ENCODE assay signal across 8 mouse cellular contexts in the genomic region with DNA sequence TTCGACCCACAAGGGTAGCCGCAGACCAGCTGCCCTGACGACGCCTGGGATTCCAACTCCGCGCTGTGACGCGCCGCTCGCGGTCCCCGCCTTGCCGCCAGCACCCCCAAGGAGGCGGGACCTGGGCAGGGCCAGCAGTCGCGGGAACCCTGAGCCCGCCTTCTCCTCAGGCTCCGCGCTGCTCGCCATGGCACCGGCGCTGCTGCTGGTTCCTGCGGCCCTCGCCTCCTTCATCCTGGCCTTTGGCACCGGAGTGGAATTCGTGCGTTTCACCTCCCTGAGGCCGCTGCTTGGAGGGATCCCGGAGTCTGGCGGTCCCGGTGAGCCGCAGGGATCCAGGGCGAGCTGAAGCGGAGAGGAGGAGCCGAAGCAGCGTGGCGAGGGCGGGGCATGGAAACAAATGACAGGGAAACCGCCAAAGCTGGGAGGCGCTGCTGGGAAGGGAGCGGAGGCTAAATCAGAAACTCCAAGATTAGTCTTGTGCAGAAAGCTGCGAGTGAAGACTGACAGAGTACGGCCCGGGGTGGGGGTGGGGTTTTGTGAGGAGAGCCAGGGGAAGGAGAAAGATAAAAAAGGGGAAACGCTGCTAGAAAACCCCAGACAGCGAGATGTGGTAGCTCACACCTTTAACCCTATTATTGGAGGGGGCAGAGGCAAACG. TPM values are rescaled to one million over a fixed set of nuclear protein-coding genes. Genes with fewer than 3 reads are reported as not detected.
A peak's percentile ranks its signal among the peaks of the same experiment; 100 is the strongest.
DNase-seq lines count a peak whose midpoint lies in the region; ATAC-seq and TF ChIP-seq lines count a peak whose summit lies in the region.

A gene (plus strand): TSS at position 121 of the 660 bp plus-strand sequence.

- H3K4me2 ChIP-seq in forebrain, embryonic 15.5 days (replicated peaks): peak within 1 kb of the TSS; percentile 64
- peak within 1 kb of the TSS; percentile 62 for H3K4me2 ChIP-seq in lung, postnatal 0 days (replicated peaks; ENCODE audit: low read depth, low read length)

- WGBS in forebrain, embryonic 15.5 days: under 1% methylated on average over 47 of the region's 47 CpGs
- WGBS in lung, postnatal 0 days: under 1% methylated on average over 47 of the region's 47 CpGs

- DNase-seq in G1E (ENCODE audit: low spot score): peak; percentile 79
- DNase-seq in cerebellum, adult 11-12 months: peak; percentile 87
- DNase-seq in heart, postnatal 25 days (ENCODE audit: low spot score): peak; percentile 88
- DNase-seq in layer of hippocampus, adult 2 months (ENCODE audit: low spot score in 2 of 2): peak; percentile 82 to 88
- DNase-seq in lung, postnatal 0 days (ENCODE audit: low spot score): peak; percentile 97
- peak; percentile 88 for DNase-seq in ovary, postnatal 10 days (ENCODE audit: low spot score)
- DNase-seq in thymus, postnatal 10 days (ENCODE audit: low spot score in 2 of 2): peak; percentile 71 to 75

- peak; percentile 69 for ATAC-seq in G1E (ENCODE audit: extremely low read depth, insufficient number of reproducible peaks, low FRiP score, poor library complexity, severe bottlenecking)
- ATAC-seq in forebrain, embryonic 15.5 days (replicated peaks): peak; percentile 95
- ATAC-seq in lung, postnatal 0 days: peak; percentile 92

- H3K27ac ChIP-seq in forebrain, embryonic 15.5 days (replicated peaks): peak within 1 kb of the TSS; percentile 94
- H3K27ac ChIP-seq in layer of hippocampus, adult 2 months: peak within 1 kb of the TSS; percentile 79
- H3K27ac ChIP-seq in lung, postnatal 0 days (ENCODE audit: low read length): peak within 1 kb of the TSS; percentile 87

- H3K4me1 ChIP-seq in G1E (ENCODE audit: insufficient read depth, low read depth, low read length): peaks cover 78% of the 10 kb centered on the region
- peaks cover 27% of the 10 kb centered on the region for H3K4me1 ChIP-seq in forebrain, embryonic 15.5 days
- H3K4me1 ChIP-seq in lung, postnatal 0 days (ENCODE audit: insufficient read depth, low read depth, low read length): peaks cover 9% of the 10 kb centered on the region; the same call in 1 of the 2 replicates

- intact Hi-C loops in heart, postnatal 25 days (cut with DNase I): loop anchor here (2.0 kb wide), 1 partner anchor 19 kb away; no protein-coding TSS in a partner anchor

- TF ChIP-seq CTCF in G1E (IDR thresholded peaks at IDR 0.05; ENCODE audit: low read depth, low read length): no peak
- peak; percentile 59 for TF ChIP-seq CTCF in layer of hippocampus, adult 2 months (conservative IDR thresholded peaks at IDR 0.05)
- TF ChIP-seq CTCF in lung, postnatal 0 days (IDR thresholded peaks at IDR 0.05): peak; percentile 73

- peak within 1 kb of the TSS; percentile 64 for H3K9ac ChIP-seq in forebrain, embryonic 15.5 days (replicated peaks)
- H3K9ac ChIP-seq in lung, postnatal 0 days (replicated peaks; ENCODE audit: low read depth): peak within 1 kb of the TSS; percentile 50; the same call in 1 of the 2 replicates

- TF ChIP-seq EP300 in lung, postnatal 0 days (IDR thresholded peaks at IDR 0.05): no peak

- peaks cover 6% of the 10 kb centered on the region; the same call in 1 of the 2 replicates for H3K27me3 ChIP-seq in G1E (ENCODE audit: insufficient read depth, low read length)
- no peaks in the 10 kb centered on the region for H3K27me3 ChIP-seq in forebrain, embryonic 15.5 days
- H3K27me3 ChIP-seq in lung, postnatal 0 days (replicated peaks; ENCODE audit: insufficient read depth, low read length): no peaks in the 10 kb centered on the region

- peaks cover 54% of the 10 kb centered on the region for H3K36me3 ChIP-seq in G1E (replicated peaks)
- H3K36me3 ChIP-seq in forebrain, embryonic 15.5 days: peaks cover 15% of the 10 kb centered on the region
- no peaks in the 10 kb centered on the region for H3K36me3 ChIP-seq in lung, postnatal 0 days (ENCODE audit: insufficient read depth, low read length)

- no peaks in the 10 kb centered on the region for H3K9me3 ChIP-seq in G1E (replicated peaks)
- no peaks in the 10 kb centered on the region for H3K9me3 ChIP-seq in forebrain, embryonic 15.5 days
- H3K9me3 ChIP-seq in lung, postnatal 0 days (ENCODE audit: low read length): no peaks in the 10 kb centered on the region

- peak within 1 kb of the TSS; percentile 87 for H3K4me3 ChIP-seq in G1E (ENCODE audit: low read depth, low read length)
- peak within 1 kb of the TSS; percentile 66 for H3K4me3 ChIP-seq in forebrain, embryonic 15.5 days
- peak within 1 kb of the TSS; percentile 70 for H3K4me3 ChIP-seq in layer of hippocampus, adult 2 months
- H3K4me3 ChIP-seq in lung, postnatal 0 days (ENCODE audit: low read depth, low read length): peak within 1 kb of the TSS; percentile 74

RNA-seq across cellular contexts. Expression of the gene that starts here (rescaled TPM):
- 39.9 and 59.9 TPM in 2 replicates for total RNA-seq in G1E (2014; fragmentation: Nextera tagmentation)
- total RNA-seq in G1E (2017): 51.0 and 53.3 TPM in 2 replicates
- 23.4 and 33.1 TPM in 2 replicates for polyA plus RNA-seq in G1E (2012)
- polyA plus RNA-seq in forebrain, embryonic 15.5 days (2015; fragmentation: Nextera tagmentation; extraction: Ambion mirVana): 24.5 and 28.3 TPM in 2 replicates
- 1 to 10 TPM; 2.3 to 2.8 TPM for total RNA-seq in heart, postnatal 25 days (2021)
- 1 to 10 TPM; 1.7 to 1.8 TPM for total RNA-seq in layer of hippocampus, adult 2 months (2021)
- polyA plus RNA-seq in lung, postnatal 0 days (2015; fragmentation: Nextera tagmentation; extraction: Ambion mirVana): 21.4 and 22.9 TPM in 2 replicates

Comparison
In these comparisons a context has a peak if more than half of its experiments do, and no peak if none do; other contexts are left out.
1. Peak in every context shown above with its lines: DNase-seq, ATAC-seq, H3K4me3 ChIP-seq and H3K27ac ChIP-seq.
2. RNA of the gene that starts here (total RNA-seq): 39.9 to 59.9 TPM in G1E; 2.3 to 2.8 TPM in heart, postnatal 25 days and 1.7 to 1.8 TPM in layer of hippocampus, adult 2 months; every median in the first group is over 10 times any median in the second.